Mouse (Mus musculus): ENCODE measurements at regions not wholly inside any gene's neighbourhood (a gene's known extent, or its start where the extent isn't known, plus 50 kb on each side); places are given as distances from the start of the nearest gene placed in this dataset.

- no peaks in the 10 kb centered on the region for H3K9me3 ChIP-seq (ENCODE audit: control insufficient read depth, low read length)
- no peak overlapping the region for H3K4me3 ChIP-seq (replicated peaks; ENCODE audit: low read length)
- H3K4me2 ChIP-seq (replicated peaks), result no peak overlapping the region
- H3K27me3 ChIP-seq (ENCODE audit: control insufficient read depth, insufficient read depth, low read length), result no peaks in the 10 kb centered on the region
- ATAC-seq (ENCODE audit: low FRiP score), result no peak
- 80% methylated on average over 8 of the region's 8 CpGs for WGBS
- H3K4me1 ChIP-seq (replicated peaks; ENCODE audit: control insufficient read depth, insufficient read depth, low read length), result no peaks in the 10 kb centered on the region
- H3K36me3 ChIP-seq (replicated peaks; ENCODE audit: control insufficient read depth, insufficient read depth), result no peaks in the 10 kb centered on the region
- no peak overlapping the region for H3K27ac ChIP-seq
- DNase-seq (ENCODE audit: low spot score), result no peak
- H3K9ac ChIP-seq, result no peak overlapping the region
Observed at GRCm38 (mm10) chr11:64369516-64369915, 65.6 kb upstream of the Hs3st3a1 start.

GRCm38 (mm10) chr11:64335456-64335855, 99.7 kb upstream of the Hs3st3a1 start:
- no peak overlapping the region for H3K4me2 ChIP-seq (replicated peaks)
- no peak overlapping the region for H3K9ac ChIP-seq
- H3K9me3 ChIP-seq (ENCODE audit: control insufficient read depth, low read length), result no peaks in the 10 kb centered on the region
- H3K4me1 ChIP-seq (replicated peaks; ENCODE audit: control insufficient read depth, insufficient read depth, low read length), result no peaks in the 10 kb centered on the region
- WGBS, result 62% methylated on average over 11 of the region's 11 CpGs
- no peak overlapping the region for H3K27ac ChIP-seq
- no peak overlapping the region for H3K4me3 ChIP-seq (replicated peaks; ENCODE audit: low read length)
- no peaks in the 10 kb centered on the region for H3K36me3 ChIP-seq (replicated peaks; ENCODE audit: control insufficient read depth, insufficient read depth)
- DNase-seq (ENCODE audit: low spot score) (no peak), ATAC-seq (ENCODE audit: low FRiP score) (no peak)
- H3K27me3 ChIP-seq (ENCODE audit: control insufficient read depth, insufficient read depth, low read length), result no peaks in the 10 kb centered on the region

GRCm38 (mm10) chr11:64332406-64332805, 102.7 kb upstream of the Hs3st3a1 start:
- DNase-seq (ENCODE audit: low spot score), result no peak
- ATAC-seq (ENCODE audit: low FRiP score), result no peak
- H3K4me2 ChIP-seq (replicated peaks), result no peak overlapping the region
- H3K9me3 ChIP-seq (ENCODE audit: control insufficient read depth, low read length), result no peaks in the 10 kb centered on the region
- H3K27me3 ChIP-seq (ENCODE audit: control insufficient read depth, insufficient read depth, low read length), result no peaks in the 10 kb centered on the region
- no peak overlapping the region for H3K4me3 ChIP-seq (replicated peaks; ENCODE audit: low read length)
- no peak overlapping the region for H3K9ac ChIP-seq
- H3K27ac ChIP-seq, result no peak overlapping the region
- 87% methylated on average over 7 of the region's 7 CpGs for WGBS
- no peaks in the 10 kb centered on the region for H3K36me3 ChIP-seq (replicated peaks; ENCODE audit: control insufficient read depth, insufficient read depth)
- no peaks in the 10 kb centered on the region; the same call in 1 of the 2 replicates for H3K4me1 ChIP-seq (replicated peaks; ENCODE audit: control insufficient read depth, insufficient read depth, low read length)

GRCm38 (mm10) chr11:64331811-64332210, 103.3 kb upstream of the Hs3st3a1 start:
- no peak overlapping the region for H3K4me3 ChIP-seq (replicated peaks; ENCODE audit: low read length)
- no peak overlapping the region for H3K27ac ChIP-seq
- H3K4me1 ChIP-seq (replicated peaks; ENCODE audit: control insufficient read depth, insufficient read depth, low read length), result no peaks in the 10 kb centered on the region; the same call in 1 of the 2 replicates
- no peak overlapping the region for H3K9ac ChIP-seq
- no peaks in the 10 kb centered on the region for H3K9me3 ChIP-seq (ENCODE audit: control insufficient read depth, low read length)
- 89% methylated on average over 5 of the region's 5 CpGs for WGBS
- H3K27me3 ChIP-seq (ENCODE audit: control insufficient read depth, insufficient read depth, low read length), result no peaks in the 10 kb centered on the region
- ATAC-seq (ENCODE audit: low FRiP score) (no peak), DNase-seq (ENCODE audit: low spot score) (no peak)
- no peaks in the 10 kb centered on the region for H3K36me3 ChIP-seq (replicated peaks; ENCODE audit: control insufficient read depth, insufficient read depth)
- no peak overlapping the region for H3K4me2 ChIP-seq (replicated peaks)

GRCm38 (mm10) chr11:64329129-64329528, 106.0 kb upstream of the Hs3st3a1 start:
- H3K36me3 ChIP-seq (replicated peaks; ENCODE audit: control insufficient read depth, insufficient read depth), result no peaks in the 10 kb centered on the region
- 85% methylated on average over 3 of the region's 3 CpGs for WGBS
- DNase-seq (ENCODE audit: low spot score) (no peak), ATAC-seq (ENCODE audit: low FRiP score) (no peak)
- no peak overlapping the region for H3K4me3 ChIP-seq (replicated peaks; ENCODE audit: low read length)
- no peaks in the 10 kb centered on the region for H3K9me3 ChIP-seq (ENCODE audit: control insufficient read depth, low read length)
- H3K27me3 ChIP-seq (ENCODE audit: control insufficient read depth, insufficient read depth, low read length), result no peaks in the 10 kb centered on the region
- no peak overlapping the region for H3K4me2 ChIP-seq (replicated peaks)
- no peaks in the 10 kb centered on the region; the same call in 1 of the 2 replicates for H3K4me1 ChIP-seq (replicated peaks; ENCODE audit: control insufficient read depth, insufficient read depth, low read length)
- H3K9ac ChIP-seq, result no peak overlapping the region
- H3K27ac ChIP-seq, result no peak overlapping the region

GRCm38 (mm10) chr11:64327771-64328170, 107.4 kb upstream of the Hs3st3a1 start:
- WGBS, result 58% methylated on average over 3 of the region's 3 CpGs
- Histone ChIP-seq H3K27me3 (ENCODE audit: control insufficient read depth, insufficient read depth, low read length) (no peaks in the 10 kb centered on the region), H3K4me1 (replicated peaks; ENCODE audit: control insufficient read depth, insufficient read depth, low read length) (no peaks in the 10 kb centered on the region; the same call in 1 of the 2 replicates), H3K27ac (no peak overlapping the region), H3K9me3 (ENCODE audit: control insufficient read depth, low read length) (no peaks in the 10 kb centered on the region), H3K9ac (no peak overlapping the region), H3K4me2 (replicated peaks) (no peak overlapping the region), H3K36me3 (replicated peaks; ENCODE audit: control insufficient read depth, insufficient read depth) (no peaks in the 10 kb centered on the region), H3K4me3 (replicated peaks; ENCODE audit: low read length) (no peak overlapping the region)
- no peak for ATAC-seq (ENCODE audit: low FRiP score)
- DNase-seq (ENCODE audit: low spot score), result no peak

- H3K27me3 ChIP-seq (ENCODE audit: control insufficient read depth, insufficient read depth, low read length), result no peaks in the 10 kb centered on the region
- no peaks in the 10 kb centered on the region; the same call in 1 of the 2 replicates for H3K4me1 ChIP-seq (replicated peaks; ENCODE audit: control insufficient read depth, insufficient read depth, low read length)
- WGBS, result 94% methylated on average over 7 of the region's 7 CpGs
- ATAC-seq (ENCODE audit: low FRiP score) (no peak), DNase-seq (ENCODE audit: low spot score) (no peak)
- H3K4me3 ChIP-seq (replicated peaks; ENCODE audit: low read length), result no peak overlapping the region
- no peak overlapping the region for H3K27ac ChIP-seq
- no peak overlapping the region for H3K4me2 ChIP-seq (replicated peaks)
- H3K36me3 ChIP-seq (replicated peaks; ENCODE audit: control insufficient read depth, insufficient read depth), result no peaks in the 10 kb centered on the region
- no peaks in the 10 kb centered on the region for H3K9me3 ChIP-seq (ENCODE audit: control insufficient read depth, low read length)
- H3K9ac ChIP-seq, result no peak overlapping the region
Observed at GRCm38 (mm10) chr11:64326646-64327045, 108.5 kb upstream of the Hs3st3a1 start.

- no peaks in the 10 kb centered on the region for H3K4me1 ChIP-seq (replicated peaks; ENCODE audit: control insufficient read depth, insufficient read depth, low read length)
- H3K9me3 ChIP-seq (ENCODE audit: control insufficient read depth, low read length), result no peaks in the 10 kb centered on the region
- no peak for ATAC-seq (ENCODE audit: low FRiP score)
- no peaks in the 10 kb centered on the region for H3K36me3 ChIP-seq (replicated peaks; ENCODE audit: control insufficient read depth, insufficient read depth)
- no peak overlapping the region for H3K9ac ChIP-seq
- no peak overlapping the region for H3K4me2 ChIP-seq (replicated peaks)
- H3K4me3 ChIP-seq (replicated peaks; ENCODE audit: low read length), result no peak overlapping the region
- WGBS, result 93% methylated on average over 8 of the region's 8 CpGs
- no peak for DNase-seq (ENCODE audit: low spot score)
- no peak overlapping the region for H3K27ac ChIP-seq
- H3K27me3 ChIP-seq (ENCODE audit: control insufficient read depth, insufficient read depth, low read length), result no peaks in the 10 kb centered on the region
Observed at GRCm38 (mm10) chr11:64321900-64322425, 113.2 kb upstream of the Hs3st3a1 start.

GRCm38 (mm10) chr11:64317458-64317857, 117.7 kb upstream of the Hs3st3a1 start:
- Histone ChIP-seq H3K9ac (no peak overlapping the region), H3K27ac (no peak overlapping the region), H3K36me3 (replicated peaks; ENCODE audit: control insufficient read depth, insufficient read depth) (no peaks in the 10 kb centered on the region), H3K4me3 (replicated peaks; ENCODE audit: low read length) (no peak overlapping the region), H3K9me3 (ENCODE audit: control insufficient read depth, low read length) (no peaks in the 10 kb centered on the region), H3K4me1 (replicated peaks; ENCODE audit: control insufficient read depth, insufficient read depth, low read length) (no peaks in the 10 kb centered on the region), H3K4me2 (replicated peaks) (no peak overlapping the region), H3K27me3 (ENCODE audit: control insufficient read depth, insufficient read depth, low read length) (no peaks in the 10 kb centered on the region)
- DNase-seq (ENCODE audit: low spot score), result no peak
- WGBS, result 85% methylated on average over 6 of the region's 6 CpGs
- no peak for ATAC-seq (ENCODE audit: low FRiP score)

- ATAC-seq (ENCODE audit: low FRiP score), result no peak
- DNase-seq (ENCODE audit: low spot score), result no peak
- WGBS, result 66% methylated on average over 5 of the region's 5 CpGs
- Histone ChIP-seq H3K36me3 (replicated peaks; ENCODE audit: control insufficient read depth, insufficient read depth) (no peaks in the 10 kb centered on the region), H3K27ac (no peak overlapping the region), H3K4me3 (replicated peaks; ENCODE audit: low read length) (no peak overlapping the region), H3K4me1 (replicated peaks; ENCODE audit: control insufficient read depth, insufficient read depth, low read length) (no peaks in the 10 kb centered on the region), H3K4me2 (replicated peaks) (no peak overlapping the region), H3K27me3 (ENCODE audit: control insufficient read depth, insufficient read depth, low read length) (no peaks in the 10 kb centered on the region), H3K9ac (no peak overlapping the region), H3K9me3 (ENCODE audit: control insufficient read depth, low read length) (no peaks in the 10 kb centered on the region)
Observed at GRCm38 (mm10) chr11:64314997-64315396, 120.1 kb upstream of the Hs3st3a1 start.

Measured in hindbrain, embryonic 14.5 days (tissue).